Mouse (Mus musculus) cerebellum, postnatal 36 days (tissue): Measurements from ENCODE around the gene Syt6.

Experiments
- DNase-seq, 2 experiments: peaks; one replicate each; pipeline ENCODE4 v3.0.0; 2021 to 2022; ENCODE audit warnings: mixed read lengths in 2 of 2

Syt6 gene

DNA sequence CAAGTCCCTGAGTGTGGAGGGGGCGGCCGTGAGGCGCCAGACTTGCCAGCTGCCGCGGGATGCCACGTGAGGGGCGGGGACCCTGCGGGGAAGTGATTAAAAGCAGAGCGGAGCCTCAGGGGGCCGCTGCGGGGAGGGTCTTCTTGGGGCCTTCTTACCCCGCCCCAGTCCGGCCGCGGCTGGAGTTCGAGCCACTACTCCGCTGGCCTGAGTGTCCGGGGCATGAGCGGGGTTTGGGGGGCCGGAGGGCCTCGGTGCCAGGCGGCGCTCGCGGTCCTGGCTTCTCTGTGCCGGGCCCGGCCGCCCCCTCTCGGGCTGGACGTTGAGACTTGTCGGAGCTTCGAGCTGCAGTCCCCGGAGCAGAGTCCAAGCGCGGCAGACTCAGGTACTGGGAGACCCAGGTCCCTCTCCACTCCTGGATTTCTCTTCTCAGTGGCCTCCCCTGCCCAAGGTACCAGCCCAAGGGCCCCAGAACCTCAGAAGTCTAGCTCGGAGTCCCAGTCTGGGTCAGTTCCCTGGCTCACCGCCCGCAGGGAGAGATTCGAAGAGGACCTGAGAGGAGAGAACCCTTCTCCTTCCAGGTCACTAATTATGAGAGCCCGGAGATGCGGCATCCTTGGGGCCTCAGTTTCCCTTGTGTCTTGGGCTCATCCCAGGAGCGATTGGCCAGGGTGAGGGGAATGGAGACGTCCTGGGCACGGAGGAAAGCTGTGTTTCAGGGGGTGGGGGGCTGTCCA, at the start of gene Syt6:
TSS of gene Syt6 (plus strand) at position 76 of the 737 bp plus-strand sequence.
- DNase-seq, result peak; percentile 36 to 43

DNA sequence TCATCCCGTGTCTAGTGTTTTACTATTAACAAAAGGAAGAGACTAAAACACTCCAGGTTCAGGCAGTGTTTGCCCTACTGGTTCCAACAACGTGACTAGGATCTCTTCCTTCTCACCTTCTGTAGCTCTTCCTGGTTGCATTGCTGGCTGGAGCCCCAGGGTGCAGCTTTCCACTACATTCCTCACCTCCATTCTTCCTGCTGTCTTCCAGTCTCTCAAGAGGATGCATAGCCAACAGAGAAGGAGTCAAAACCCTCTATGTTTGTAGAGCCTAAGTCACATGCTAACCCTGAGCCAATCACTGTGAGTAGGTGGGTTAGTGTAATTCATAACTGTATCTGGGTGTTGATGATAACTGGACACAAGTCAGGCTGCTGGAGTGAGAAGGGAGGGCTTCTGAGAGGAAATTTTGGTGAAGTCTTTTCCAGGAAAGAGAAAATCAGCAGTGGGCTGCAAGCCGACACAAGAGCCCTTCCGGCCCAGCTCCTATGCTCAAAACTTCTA, 48.8 kb upstream of the Syt6 start:
- no peak for DNase-seq

DNA sequence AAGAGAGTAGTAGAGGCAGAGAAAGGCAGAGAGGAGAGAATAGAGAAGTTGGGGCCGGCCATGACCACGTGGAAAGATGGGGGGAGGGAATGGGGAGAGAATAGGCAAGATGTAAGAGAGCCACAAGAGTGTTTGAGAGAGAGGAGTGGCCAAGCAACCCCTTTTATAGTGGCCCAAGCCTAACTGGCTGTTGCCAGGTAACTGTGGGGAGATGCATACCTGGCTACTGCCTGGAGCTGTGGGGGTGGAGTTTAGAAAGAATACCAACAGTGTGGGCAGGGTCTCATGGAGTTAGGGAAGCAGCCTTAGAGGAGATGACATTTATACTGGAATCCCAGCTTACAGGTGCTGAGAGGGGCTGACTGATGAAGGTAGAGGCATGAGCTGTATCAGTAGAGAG, 48.2 kb upstream of the Syt6 start:
- DNase-seq, result no peak

GRCm38 (mm10) chr3:103534036-103534435, 41.0 kb upstream of the Syt6 start:
- DNase-seq, result peak; percentile 63 to 64

GRCm38 (mm10) chr3:103535207-103535606, 39.8 kb upstream of the Syt6 start:
- DNase-seq, result no peak

- peak; percentile 14 to 20 for DNase-seq
Measured at GRCm38 (mm10) chr3:103539148-103539547, 35.9 kb upstream of the Syt6 start.

DNA sequence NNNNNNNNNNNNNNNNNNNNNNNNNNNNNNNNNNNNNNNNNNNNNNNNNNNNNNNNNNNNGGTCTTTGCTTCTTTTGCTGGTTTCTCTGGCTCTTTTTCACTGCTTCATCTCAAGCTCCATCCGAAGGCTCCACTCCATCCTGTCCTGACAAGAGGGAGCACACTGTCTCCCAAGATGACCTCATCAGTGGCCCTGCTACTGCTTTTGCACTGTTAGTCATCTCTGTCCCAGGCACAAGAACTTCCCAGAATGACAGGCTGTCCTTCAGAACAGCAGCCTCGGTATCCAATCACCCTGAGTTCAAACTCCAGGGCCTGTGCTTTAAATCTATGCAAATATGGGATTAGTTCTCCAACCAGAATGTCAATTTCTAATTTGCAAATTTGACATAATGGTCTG, 28.9 kb upstream of the Syt6 start:
- no peak for DNase-seq

GRCm38 (mm10) chr3:103546626-103547025, 28.4 kb upstream of the Syt6 start:
- DNase-seq, result no peak

GRCm38 (mm10) chr3:103550236-103550635, 24.8 kb upstream of the Syt6 start:
- DNase-seq, result no peak

GRCm38 (mm10) chr3:103567226-103567625, 7.8 kb upstream of the Syt6 start:
- DNase-seq, result peak; percentile 61 to 65

GRCm38 (mm10) chr3:103572526-103572925, 2.5 kb upstream of the Syt6 start:
- DNase-seq, result no peak

DNA sequence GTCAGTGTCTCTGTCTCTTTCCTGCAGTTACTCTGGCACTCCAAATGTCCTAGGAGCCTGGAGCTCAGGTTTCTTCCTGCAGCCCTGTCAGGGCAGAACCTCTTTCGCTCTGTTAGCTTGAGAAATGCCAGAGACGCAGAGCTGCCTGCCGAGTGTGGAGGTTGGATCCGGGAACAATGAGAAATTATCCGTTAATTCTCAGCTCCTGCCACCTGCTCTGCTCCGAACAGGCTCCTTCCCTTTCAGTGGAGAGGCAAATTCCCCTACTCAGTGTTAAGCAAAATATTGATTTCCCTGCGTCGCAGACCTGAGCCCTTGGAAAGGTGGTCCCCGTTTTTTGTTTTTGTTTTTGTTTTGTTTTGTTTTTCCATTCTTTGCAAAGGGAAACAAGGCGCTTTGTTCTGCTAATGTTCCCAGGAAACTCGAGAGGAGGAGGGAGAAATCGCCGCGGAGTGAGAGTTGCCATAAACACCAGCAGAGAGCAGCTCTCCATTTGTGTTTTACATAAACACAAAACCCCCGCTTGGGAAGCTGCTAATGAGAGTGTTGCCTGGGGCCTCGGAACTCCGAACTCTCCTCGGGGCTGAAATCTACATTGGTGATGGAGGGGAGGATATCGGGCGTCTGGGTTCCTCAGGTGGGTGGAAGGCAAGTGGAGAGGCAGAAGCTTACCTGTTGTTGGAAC, 1.8 kb upstream of the Syt6 start:
- DNase-seq, result peak; percentile 53 to 59

DNA sequence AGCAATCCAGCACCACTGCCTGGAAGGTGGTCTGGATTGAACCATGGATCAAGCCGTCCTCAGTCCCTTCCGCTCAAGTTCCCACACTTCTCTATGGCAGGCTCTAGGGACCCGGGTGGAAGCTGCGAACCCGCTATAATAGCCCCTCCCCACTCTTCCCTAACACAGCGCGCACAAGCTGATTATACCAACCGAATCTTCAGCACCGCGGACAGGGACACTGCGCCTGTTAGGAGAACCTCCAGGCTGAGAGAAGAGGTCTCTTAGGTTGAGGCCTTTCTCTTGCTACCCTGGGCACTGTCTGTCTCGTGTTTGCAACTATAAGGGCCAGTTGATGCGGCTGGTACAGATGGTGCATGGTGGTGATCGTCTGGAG, 1.3 kb upstream of the Syt6 start:
- no peak for DNase-seq

- DNase-seq, result no peak
Measured at GRCm38 (mm10) chr3:103574566-103575155, 370 bp upstream of the Syt6 start.

GRCm38 (mm10) chr3:103575893-103576641, 1.0 kb downstream of the Syt6 start:
- DNase-seq, result peak; percentile 40 to 48

- DNase-seq, result no peak
Measured at GRCm38 (mm10) chr3:103587136-103587535, 12.1 kb downstream of the Syt6 start.

DNA sequence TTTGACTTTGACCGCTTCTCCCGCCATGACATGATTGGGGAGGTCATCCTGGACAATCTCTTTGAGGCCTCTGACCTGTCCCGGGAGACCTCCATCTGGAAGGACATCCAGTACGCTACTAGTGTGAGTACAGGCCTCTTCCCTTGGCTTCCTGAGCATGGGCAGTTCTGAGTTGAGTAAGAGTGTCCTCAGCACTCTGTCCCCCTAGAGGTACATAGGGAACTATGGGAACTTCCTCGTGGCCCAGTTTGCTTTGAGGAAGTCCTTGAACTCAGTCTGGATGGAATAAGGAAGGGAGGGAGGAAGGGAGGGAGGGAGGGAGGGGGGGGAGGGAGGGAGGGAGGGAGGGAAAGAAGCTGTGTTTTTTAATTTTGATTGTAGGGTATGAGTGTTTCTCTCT, 12.6 kb downstream of the Syt6 start:
- no peak for DNase-seq

DNA sequence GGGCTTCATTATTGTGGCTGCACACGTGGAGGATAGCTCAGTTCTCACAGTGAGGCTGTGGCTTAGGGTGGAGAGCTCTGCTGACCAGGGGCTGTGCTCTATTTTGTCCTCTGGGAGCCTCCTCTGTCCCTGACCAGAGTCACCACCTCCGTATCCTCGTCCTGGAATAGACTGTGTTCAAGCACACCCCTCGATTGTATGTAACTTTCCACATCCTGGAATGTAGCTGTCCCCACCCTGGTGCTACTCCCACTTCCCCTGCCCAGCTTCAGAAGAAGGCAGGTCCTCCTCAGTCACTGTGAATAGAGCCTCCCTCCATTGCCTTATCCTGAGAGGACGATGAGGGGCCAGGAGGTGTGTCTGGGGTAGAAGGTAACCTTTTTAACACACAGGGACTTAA, 14.6 kb downstream of the Syt6 start:
- no peak for DNase-seq

DNA sequence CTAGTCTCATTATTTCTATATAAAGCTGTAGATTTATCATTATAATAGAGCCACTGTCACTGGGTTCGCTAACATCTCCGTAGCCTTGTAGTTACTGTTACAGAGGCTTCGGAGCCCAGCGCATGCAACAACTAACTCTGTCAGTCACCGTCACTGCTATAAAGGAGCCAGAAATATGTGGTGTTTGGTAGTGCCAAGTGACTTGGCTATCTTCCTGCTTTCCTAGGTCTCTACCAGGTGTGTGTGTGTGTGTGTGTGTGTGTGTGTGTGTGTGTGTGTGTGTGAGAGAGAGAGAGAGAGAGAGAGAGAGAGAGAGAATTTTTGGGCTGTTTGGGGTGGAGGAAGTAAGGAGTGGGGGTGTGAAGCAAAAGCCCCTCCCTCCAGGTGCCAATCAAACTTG, 17.6 kb downstream of the Syt6 start:
- DNase-seq, result no peak

DNA sequence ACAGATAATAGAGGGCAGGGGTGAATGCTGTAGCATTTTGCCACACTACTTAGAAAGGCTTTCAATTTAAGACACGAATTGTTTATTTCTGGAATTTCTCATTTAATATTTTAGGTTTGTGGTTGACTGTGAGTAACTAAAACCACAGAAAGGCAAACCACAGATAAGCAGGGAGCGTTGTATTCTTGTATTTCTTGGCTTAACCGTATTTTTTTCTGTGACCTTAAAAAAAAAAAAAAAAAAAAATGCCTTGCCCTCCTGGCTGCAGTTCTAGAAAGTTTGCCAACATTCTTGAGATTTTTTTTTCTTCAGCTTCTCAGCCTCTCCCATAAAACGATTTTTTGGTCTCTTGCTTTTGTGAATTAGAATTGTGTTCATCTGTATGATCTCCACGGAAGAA, 18.6 kb downstream of the Syt6 start:
- no peak for DNase-seq

GRCm38 (mm10) chr3:103595271-103595810, 20.3 kb downstream of the Syt6 start:
- no peak for DNase-seq

GRCm38 (mm10) chr3:103597586-103597985, 22.6 kb downstream of the Syt6 start:
- DNase-seq, result no peak

DNA sequence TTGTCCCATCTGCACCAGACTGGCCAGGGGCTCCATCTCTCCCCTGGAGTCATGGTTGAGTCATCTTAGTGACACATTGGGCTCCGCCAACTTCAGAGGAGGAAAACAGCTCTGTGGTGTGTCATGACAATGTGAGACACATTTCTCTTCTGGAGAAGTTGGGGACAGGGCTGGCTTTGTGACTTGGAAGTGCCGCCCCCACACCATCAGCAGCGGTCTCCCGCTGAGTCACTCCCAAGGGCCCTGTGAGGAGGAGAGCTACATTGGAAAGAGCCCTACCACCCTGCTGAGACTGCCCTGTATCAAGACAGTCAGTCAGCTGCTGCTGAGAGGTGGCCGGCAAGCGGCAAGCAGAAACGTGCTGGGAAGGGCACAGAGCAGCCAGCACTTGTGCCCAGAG, 26.0 kb downstream of the Syt6 start:
- no peak for DNase-seq
